Mouse (Mus musculus): Measurements from ENCODE around the gene Hoxa5.

Hoxa5 gene

DNA sequence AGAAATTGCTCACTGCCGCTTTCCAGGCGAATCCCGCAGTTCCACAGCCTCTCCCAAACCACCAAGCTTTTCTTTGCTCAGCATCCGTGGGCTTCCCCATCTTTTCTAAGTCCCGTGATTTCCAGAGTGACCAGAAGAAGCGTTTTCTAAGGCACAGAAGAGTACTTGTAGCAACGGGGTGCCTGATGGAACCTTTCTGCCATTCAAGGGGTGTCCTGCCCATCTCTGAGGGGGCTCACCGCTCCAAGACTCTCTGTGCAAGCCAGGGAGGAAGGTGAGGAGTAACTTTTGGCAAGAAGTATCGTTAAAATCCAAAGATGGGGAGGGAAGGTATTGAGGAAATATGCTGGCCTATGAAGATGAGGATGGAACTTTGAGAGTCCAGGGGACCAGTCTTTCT is 26.6 kb downstream of the Hoxa5 start:
- DNase-seq (ENCODE audit: low spot score): no peak

DNA sequence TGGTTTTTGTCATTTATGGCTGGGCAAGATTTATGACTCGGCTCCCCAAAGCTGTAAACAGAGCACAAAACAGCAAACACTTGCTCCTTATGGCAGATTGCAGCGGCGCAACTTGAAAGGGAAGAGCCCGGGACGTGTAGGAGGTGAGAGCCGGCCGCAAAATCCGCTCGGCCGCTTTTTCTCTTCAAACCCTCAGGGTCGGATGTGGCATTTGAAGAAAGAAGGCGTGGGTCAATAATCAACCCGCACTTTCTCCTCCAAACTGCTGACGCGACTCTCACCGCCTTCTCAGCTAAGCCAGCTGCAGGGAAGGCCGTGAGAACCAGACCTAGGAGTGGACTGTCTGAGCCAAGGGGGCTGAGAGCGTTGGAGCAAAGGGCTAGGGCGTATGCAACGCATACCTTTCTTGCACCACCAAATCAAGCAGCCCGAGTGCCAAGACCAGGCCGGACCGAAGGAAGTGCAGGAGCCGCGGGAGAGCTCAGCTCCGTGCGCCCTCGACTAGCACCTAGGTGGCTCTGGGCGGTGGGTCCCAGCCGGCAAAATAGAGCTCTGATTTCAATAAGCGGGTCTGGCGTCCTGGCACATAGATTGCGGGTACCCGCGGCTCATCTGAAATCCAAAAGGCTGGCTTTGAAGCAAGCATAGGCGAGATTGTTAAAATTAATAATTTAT is 27.2 kb downstream of the Hoxa5 start, which contains the start of gene 5730596B20Rik:
5730596B20Rik (plus strand) TSS at position 438 of the 675 bp plus-strand sequence.
- DNase-seq (ENCODE audit: low spot score): no peak

DNA sequence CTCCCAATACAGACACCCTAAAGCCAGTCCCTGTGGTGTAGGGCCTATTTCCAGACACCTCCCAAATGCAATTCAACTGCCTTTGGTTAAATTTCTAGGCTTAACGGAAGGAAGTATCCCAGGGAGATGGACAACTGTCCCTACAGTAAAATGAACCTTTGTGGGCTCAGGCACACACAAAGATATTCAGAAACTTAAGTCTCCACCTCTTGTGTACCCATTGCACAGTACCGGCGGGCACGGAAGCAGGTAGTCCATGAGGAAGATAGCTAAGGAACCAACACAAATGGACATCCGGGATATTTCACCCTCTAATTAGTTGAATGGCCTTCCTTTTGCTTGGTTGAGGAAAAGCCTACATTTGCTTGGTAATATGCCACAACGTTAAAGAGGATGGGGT is 28.0 kb downstream of the Hoxa5 start:
- no peak for DNase-seq (ENCODE audit: low spot score)

DNA sequence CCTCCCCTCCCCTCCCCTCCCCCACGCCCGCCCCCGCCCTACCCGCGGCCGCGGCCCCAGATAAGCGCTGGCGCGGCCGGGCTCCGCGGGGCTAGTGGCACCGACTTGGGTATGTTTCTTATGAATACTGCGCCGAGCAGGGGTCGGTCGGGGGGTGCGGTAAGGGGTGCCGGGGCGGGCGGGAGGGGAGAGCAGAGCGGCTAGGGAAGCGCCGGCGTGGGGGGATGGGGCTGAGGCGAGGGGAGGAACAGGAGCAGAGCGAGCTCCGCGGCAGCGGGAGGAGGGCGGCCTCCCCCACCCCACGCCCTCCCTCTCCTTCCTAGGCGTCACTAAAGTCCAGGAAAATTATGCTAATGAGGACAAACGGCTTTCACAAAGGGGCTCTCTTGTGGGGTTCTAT is 28.5 kb downstream of the Hoxa5 start:
- DNase-seq (ENCODE audit: low spot score): no peak

DNA sequence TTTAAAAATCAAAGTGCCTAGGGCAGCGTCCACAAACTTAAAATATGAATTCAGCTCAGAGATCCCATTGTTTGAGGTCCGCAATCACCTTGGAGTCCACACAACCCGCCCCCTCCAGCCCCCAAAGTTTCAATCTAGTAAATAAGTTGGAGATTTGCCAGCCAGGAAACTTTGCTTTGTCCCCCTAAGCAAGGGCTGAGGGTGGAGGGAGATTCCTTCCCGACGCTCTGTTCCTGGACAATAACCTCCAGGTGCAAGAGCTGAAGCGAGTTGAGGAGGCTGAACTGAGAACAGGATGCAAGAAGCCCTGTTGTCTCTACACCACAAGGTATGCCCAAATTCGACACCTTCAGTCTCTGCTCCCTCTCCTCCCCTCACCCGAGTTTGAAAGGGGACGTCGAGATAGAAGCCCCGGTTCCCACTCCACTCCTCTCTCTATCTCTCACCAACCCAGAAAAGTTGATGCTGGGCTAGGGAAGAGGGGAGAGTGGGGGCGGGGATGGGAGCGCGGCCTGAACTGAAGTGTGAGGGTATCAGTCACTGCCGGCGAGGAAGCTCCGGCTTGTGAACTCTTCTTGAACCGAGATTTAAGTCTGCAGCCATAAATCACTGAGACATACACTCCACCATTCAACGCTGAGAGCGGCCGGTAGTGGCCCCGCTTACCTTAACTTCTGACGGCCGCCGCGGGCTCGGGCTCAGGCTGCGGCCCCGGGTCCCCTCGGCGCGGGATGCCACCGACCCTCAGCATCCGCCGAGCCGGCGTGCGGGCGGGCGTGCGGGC is 29.2 kb downstream of the Hoxa5 start:
- no peak for DNase-seq (ENCODE audit: low spot score)

DNA sequence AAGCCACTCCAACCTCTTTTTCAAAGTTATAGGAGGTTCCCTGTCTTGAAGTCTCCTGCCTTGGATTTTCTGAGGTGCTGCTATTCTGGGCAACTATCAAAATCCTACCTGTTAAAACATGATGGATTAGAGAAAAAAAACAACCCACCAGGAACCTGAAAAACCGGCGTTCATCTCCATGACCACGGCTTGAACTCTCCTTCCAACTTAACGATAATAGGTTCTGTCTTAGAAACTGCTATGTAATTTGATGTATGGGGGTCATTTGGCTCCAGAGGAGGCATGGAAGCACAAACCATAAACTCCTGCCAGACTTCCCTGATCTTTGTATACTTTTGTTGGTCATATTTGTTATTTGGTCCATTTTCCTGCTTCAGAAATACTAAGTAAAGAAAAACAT is 30.7 kb downstream of the Hoxa5 start:
- DNase-seq (ENCODE audit: low spot score): no peak

DNA sequence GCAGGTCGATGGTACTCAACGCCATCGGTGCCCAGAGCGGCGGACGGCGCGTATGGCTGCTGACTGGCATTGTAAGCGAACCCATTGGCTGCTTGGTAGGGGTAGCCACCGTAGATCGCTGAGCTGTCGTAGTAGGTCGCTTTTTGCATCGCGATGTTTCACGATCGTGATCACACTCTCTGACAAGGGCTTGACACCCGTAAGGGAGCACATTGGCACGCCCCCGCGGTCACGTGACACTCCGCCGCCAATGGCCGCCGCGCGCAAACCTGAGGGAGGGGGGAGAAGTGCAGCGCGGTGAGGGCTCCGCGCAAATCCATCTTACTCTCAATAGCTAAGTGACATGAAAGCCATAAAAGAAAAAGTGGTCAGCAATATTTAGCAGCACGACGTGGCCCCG is 31.9 kb downstream of the Hoxa5 start:
- peak; percentile 83 for DNase-seq (ENCODE audit: low spot score)

DNA sequence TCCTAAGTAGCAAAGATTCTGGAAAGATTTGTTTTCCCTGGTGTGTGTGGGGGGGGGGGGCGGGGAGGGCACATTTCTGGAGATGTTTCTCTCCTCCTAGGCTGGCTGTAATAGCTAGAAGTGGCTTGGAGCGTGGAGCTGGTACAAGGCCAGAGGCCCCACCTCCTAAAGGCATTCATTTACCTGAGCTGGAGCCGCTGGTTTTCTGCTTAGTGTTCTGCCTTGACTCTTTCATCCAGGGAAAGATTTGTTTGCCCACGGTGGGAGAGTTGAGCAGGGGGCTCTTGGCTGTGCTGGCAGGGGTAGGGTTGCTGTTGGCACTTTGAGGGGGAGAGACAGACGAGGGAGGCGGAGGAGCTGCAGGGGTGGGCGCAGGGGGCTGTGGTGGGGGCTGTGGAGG is 32.4 kb downstream of the Hoxa5 start:
- no peak for DNase-seq (ENCODE audit: low spot score)

DNA sequence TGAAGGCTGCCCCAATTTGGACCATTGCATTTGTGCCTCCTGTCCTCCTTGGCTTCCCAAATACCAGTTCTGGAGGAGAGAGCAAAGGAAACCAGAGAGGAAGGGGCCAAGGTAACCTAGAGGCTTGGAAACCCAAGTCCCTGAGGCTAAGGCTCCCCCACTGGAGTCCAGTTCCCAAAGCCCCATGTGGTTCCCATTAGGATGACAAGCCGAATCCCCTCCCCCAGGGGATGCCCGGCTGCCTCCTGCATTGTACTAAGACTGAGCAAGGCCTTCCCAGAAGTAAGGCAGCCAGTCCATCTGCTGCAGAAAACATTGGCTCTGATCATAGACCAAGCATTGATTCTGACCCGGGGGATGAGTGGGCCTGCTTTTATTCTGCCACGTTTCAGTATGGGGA is 33.1 kb downstream of the Hoxa5 start:
- DNase-seq (ENCODE audit: low spot score): no peak

DNA sequence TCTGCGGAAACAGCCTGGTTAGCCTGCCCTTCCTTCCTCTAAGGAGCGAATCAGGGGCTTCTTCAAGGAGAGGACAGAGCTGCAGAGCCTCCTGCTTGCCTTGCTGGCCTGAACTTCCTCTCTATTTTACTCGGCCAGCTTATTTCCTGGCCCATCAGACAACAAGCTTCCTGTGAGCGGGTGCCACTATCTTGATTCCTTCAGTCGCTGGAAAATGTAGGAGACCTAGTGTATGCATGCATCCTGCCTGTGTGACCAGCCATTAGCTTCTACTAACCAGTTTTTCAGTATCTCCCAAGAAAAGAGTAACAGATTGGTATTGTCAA is 33.5 kb downstream of the Hoxa5 start:
- no peak for DNase-seq (ENCODE audit: low spot score)

DNA sequence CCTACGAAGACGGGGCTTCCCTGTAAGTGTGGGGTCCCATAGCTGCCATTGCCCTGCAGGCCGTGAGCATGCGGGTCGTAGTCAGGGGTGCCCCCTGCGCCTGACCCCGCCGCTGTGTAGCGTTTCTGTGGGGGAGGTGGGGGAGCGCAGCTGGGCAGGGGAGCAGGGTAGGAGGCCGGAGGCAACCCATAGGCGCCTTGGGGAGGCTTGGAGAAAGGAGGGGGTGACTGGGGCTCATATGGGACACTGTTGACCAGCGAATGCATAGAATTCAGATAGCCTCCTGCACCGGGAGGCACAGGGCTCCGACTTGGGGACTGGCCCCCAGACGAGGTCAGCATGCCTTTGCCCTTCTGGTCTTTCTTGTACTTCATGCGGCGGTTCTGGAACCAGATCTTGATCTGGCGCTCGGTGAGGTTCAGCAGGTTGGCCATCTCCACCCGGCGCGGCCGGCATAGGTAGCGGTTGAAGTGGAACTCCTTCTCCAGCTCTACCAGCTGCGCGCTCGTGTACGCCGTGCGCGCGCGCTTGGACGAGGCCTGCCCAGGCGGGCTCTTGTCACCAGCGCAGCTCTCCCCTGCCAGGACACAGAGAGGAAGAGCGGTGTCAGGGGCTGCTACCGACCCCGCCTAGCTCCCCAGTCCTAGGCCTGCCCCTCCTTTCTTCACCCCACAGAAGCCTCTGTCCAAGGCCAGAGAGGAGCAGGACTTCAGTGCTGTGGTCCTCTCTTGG is 34.1 kb downstream of the Hoxa5 start:
- DNase-seq (ENCODE audit: low spot score): no peak

DNA sequence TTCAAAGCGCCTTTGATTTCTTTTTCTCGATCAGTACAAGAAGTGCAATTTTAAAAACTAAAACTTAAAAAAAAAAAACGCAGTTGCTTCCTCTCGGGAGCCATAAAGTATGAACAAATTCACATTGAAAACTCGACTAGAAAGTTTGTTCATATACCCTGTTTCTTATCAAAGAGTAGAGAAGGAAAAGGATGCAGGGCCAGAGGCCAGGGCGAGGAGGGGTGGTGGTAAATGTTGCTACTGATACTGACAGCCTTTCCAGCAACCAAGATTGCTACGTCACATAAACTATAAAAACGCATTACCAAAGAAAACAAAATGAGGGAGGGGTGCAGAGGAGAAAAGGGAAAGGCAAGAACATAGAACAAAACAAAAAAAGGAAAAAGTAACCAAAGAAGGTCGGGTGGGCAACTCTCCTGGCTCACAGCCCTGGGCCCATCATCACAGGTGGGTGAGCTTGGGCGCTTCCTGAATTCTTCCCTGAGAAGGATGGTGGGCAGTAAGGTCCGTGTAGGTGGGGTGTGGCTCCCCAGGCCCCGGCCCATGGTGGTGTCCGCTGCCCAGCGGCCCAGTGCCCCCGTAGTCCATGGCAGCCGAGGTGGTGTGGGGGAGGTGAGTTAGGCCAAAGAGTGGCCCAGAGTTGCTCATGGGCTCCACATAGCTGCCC is 34.8 kb downstream of the Hoxa5 start:
- no peak for DNase-seq (ENCODE audit: low spot score)

DNA sequence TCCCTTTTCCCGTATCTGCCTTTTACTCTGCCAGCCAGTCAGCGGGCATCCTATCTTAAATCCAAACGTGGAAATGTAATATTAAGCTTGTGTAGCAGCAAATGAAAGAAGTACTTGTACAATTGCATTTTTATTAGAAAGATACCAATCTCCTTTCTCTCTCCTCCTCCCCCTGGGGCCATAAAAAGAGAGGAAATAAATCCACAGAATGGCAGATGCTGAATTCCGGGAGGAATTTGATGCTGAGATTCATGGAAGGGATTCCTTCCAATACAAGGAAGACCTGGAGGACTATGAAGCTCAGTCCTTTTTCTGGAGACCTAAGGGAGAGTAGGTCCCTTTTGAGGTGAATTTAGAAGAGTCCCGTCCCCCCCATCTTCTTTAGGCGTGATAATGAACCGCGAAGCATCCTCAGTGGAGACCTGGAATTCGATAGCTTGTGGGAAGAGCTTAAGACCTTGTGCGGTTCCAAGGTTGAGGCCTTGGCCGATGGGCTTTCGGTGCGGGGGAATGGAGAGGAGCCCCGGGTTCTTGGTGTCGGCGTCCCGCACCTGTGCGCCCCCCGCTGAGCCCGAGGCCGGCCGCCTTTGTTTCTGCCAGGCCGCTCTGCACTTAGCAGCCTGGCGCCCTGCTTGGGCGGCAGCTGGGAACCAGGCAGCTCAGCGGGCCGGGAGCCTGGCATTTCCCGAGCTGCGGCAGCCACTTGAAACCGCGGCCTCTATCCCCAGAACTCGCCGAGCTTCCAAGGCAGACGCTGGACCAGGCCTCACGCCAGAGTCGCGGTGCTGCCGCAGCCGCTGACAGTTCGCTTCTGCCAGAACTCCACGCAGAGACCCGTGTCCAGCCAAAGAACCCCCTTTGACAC is 36.0 kb downstream of the Hoxa5 start:
- no peak for DNase-seq (ENCODE audit: low spot score)

DNA sequence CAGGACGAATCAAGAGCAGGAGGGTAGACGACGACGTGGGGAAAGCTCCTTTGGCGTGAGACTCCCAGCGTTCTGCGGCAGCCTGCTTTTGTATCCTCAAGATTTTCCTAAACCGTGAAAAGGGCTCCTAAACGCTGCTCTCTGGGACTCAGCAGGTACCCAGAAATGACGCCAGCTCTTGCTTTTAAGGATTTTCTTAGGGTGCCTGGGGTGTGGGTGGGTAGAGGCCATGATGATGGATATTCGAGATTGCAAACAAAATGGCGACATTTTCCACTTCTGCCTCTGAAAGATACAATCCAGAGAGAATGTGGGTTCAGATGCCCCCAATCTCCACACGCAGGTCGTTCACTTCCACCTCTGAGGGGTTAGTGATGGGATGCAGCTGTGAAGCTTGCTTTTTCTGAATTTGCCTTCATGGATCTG is 36.6 kb downstream of the Hoxa5 start:
- no peak for DNase-seq (ENCODE audit: low spot score)

DNA sequence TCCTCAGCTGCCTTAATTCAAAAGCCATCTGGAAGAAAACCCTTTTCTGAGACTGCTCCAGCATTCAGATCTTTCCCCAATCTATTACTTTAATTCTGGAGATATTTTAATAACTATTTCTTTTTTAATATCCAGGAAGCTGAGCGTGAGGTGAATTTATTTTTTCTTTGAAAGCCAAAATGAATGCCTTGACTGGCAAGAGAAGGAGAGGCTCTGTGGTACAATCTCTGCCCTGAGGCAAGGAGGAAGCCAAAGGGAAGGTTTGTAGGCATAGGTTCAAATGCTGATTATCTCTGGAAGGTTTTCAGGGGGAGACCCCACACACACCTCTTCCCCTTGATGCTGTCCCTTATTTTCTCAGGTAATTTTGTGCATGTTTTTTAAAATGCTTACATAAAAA is 37.2 kb downstream of the Hoxa5 start:
- no peak for DNase-seq (ENCODE audit: low spot score)

DNA sequence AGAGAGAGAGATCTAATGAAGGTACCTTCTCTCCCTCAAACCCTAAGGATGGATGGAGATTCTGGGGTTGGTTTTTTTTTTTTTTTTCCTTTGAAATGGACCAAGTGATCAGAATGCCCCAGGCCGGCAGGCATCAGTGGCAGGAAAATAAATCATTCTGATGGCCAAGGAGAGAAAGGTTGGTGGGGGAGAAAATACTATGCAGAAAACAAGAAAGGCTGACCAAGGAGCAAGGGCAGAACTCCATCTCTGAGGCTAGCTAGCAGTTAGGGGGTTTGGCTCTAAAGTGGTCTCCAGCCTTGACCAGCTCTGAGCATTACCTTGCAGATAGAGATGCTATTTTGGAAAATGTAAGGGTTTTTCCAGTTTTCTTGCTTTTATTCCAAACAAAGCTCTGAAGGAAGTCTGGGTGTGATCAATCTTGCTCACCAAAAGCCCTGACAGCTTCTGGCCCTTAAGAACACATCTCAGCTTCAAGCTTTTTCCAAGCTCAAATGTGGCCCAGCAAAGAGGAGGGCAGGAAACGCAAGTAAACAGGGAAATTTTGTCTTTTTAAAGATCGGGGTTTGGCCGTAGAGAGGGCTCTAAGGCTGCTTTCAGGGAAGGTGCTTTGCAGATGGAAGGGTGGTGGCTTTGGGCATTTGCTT is 37.8 kb downstream of the Hoxa5 start:
- no peak for DNase-seq (ENCODE audit: low spot score)

DNA sequence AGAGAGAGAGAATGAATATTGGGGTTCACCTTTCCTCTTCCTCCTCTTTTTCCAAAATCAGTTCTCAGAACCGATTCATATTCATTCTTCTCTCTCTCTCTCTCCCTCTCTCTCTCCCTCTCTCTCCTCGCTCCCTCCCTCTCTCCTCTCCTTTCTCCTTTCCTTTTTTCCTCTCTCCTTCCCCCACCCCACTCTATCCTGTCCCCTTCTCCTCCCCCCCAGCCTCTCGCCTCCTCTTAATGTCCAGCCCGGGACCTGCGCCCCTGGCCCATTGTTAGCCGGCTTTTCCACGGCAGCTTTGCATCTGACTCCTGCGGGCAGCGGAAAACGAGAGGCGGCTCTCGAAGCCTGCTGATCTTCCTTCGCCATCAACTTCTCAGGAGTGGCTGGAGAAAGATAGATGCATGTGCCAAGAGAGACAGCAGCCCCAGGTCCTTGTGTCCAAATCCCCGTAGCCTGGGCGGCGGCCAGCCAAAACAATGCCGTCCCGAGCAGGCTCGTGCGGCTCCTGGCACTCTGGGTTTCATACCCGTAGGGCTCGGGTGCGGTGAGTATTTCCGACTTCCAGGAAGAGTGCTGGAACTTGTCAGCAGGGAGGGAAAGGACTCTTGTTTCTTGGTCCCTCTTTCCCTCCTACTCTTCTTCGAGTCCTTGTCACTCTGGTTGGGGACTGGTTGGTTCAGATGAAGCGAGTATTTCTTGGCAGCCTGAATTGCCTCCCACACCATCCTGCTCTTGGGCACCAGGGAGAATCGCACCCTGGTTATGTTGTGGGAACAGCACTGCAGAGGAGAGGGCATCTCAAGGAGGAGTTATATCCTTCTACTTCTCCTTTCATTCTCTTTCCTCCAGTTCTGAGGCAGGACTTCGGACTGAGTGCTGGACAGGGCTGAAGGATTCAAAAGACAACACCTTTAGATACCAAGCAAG is 38.7 kb downstream of the Hoxa5 start:
- DNase-seq (ENCODE audit: low spot score): no peak

DNA sequence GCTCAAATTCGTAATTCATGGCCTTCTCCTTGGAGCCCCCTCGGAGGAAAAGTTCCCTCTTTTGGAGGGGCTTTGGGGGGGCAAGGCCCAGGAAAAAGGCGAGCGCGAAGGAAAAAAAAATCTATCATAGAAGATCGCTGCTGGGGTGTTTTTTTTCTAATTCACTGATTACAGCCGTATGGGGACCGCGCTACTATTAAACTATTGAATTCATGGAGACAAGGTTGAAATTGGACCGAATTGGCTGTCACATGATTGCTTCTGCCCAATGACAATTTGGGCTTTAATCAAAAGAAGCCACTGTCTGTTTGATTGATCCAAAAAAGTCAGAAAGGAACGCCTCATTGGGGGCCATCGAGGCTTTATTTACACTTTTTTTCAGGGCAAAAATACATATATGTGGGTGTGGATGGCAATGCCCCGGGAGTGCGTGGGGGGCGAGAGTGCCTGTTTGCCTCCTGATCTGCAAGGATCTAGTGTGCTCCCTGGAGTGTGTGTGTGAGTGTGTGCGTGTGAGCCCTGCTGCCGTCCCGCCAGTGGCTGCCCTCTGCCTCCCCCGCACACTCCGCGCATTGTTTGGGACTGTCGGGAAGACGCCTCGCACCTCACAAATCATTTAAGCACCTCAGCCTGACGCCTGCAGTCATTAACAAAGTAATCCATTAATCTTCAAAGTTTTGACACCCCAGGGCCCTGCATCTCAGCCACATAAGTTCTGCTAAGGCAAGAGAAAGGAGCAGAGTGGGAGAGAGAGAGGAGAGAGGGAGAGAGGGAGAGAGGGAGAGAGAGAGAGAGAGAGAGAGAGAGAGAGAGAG is 39.6 kb downstream of the Hoxa5 start, which contains the start of gene Hoxa2:
Hoxa2 (minus strand) TSS at position 206 of the 815 bp plus-strand sequence.
- DNase-seq (ENCODE audit: low spot score): no peak

DNA sequence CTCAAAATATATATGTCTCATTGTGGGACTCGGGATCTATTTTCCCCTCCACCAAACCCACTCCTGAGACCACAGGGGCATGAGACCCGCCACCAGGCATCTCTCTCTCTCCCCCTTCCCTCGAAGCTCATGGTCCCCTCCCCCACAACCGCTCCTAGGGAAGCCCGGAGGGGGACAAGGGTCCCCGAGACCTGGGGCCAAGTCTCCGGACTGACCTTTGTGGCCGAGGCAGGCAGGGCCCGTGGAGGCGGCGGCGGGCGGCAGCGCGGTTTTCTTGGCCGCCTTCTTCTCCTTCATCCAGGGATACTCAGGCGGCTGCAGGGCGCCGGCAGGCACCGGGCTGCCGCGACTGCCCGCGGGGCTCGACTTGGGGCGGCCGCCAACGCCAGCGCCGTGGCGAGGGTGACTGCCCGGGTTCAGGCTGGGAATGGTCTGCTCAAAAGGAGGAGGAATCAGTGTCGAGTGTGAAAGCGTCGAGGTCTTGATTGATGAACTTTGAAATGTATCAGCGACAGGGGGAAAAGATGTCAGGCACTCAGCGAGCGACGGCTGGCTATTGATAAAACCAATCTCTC is 40.2 kb downstream of the Hoxa5 start:
- no peak for DNase-seq (ENCODE audit: low spot score)

Measured in urinary bladder, postnatal 14 days (tissue).